Mouse (Mus musculus): Measurements from ENCODE around the gene Slc39a2.
A peak's percentile ranks its signal among the peaks of the same experiment; 100 is the strongest.

Gene Slc39a2

GRCm38 (mm10) chr14:51932092-51933020 lies 39.7 kb downstream of the Slc39a2 start:
- DNase-seq = no peak

DNA sequence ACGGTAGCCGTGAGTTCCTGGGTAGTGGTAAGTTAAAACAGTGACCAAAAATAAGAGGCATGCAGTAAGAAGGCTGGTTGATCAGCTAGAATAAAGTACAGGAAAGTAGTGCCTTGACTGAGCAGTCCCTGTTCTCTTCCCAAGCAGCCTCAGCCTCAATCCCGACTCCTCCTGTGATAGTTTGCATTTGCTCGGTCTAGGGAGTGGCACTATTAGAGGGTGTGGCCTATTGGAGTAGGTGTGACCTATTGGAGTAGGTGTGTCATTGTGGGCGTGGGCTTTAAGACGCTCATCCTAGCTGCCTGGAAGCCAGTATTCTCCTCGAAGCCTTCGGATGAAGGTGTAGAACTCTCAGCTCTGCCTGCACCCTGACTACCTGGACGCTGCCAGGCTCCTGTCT lies 46.3 kb downstream of the Slc39a2 start:
- DNase-seq = no peak

GRCm38 (mm10) chr14:51940944-51941560 lies 48.4 kb downstream of the Slc39a2 start:
- peak; percentile 60 for DNase-seq

GRCm38 (mm10) chr14:51941577-51941976 lies 48.9 kb downstream of the Slc39a2 start:
- DNase-seq = no peak

DNA sequence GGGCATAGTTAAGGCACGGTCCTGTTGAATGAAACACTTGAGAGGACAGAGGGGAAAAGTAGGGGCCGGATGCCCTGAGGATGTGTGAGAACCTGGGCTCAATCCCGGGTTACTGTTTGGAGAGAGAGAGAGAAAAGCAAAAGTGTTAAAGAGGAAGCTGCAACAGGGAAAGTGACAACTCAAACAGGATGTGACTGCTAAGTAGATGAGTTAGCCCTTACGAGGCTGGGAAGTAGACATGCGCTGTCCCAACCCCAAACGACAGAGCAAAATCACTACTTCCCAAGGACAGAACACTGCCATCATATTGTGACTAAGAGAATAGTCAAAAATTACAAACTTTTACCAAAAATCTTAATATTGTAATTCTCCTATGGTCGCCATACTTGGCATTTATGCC lies 49.5 kb downstream of the Slc39a2 start:
- peak; percentile 5 for DNase-seq

GRCm38 (mm10) chr14:51943336-51943735 lies 50.6 kb downstream of the Slc39a2 start:
- no peak for DNase-seq
